Mouse (Mus musculus): ENCODE results near the gene Gm26558. TPM values are rescaled to one million over a fixed set of nuclear protein-coding genes. Genes with fewer than 3 reads are reported as not detected.

Gene Gm26558
- polyA plus RNA-seq, 1 experiment from 2014 or later = 4.8 TPM

- H3K27ac ChIP-seq = 0 out of 2 replicates have a peak overlapping the region, but pooled peaks have one; percentile 42
- H3K4me3 ChIP-seq = no peak overlapping the region
- H3K27me3 ChIP-seq (replicated peaks) = no peaks in the 10 kb centered on the region
- no peak overlapping the region for H3K9ac ChIP-seq
- no peaks in the 10 kb centered on the region for H3K36me3 ChIP-seq
- H3K9me3 ChIP-seq = no peaks in the 10 kb centered on the region
- WGBS = 21% methylated on average over 16 of the region's 16 CpGs
- H3K4me2 ChIP-seq (replicated peaks) = peak overlapping the region; percentile 9; the same call in 1 of the 2 replicates
- H3K4me1 ChIP-seq = peaks cover 15% of the 10 kb centered on the region
- no peak for ATAC-seq (ENCODE audit: low FRiP score, low read depth)
These were observed 18.8 kb downstream of the Gm26558 start for GRCm38 (mm10) chr2:70642971-70643565.

GRCm38 (mm10) chr2:70640968-70641367 is 20.9 kb downstream of the Gm26558 start:
- Histone ChIP-seq H3K36me3 (no peaks in the 10 kb centered on the region), H3K9me3 (no peaks in the 10 kb centered on the region; the same call in 1 of the 2 replicates), H3K4me2 (replicated peaks) (no peak overlapping the region), H3K9ac (no peak overlapping the region), H3K4me1 (peaks cover 15% of the 10 kb centered on the region), H3K4me3 (no peak overlapping the region), H3K27ac (no peak overlapping the region), H3K27me3 (replicated peaks) (no peaks in the 10 kb centered on the region)
- ATAC-seq (ENCODE audit: low FRiP score, low read depth) = no peak

GRCm38 (mm10) chr2:70634028-70634690 is 27.7 kb downstream of the Gm26558 start:
- no peak overlapping the region for H3K9ac ChIP-seq
- ATAC-seq (ENCODE audit: low FRiP score, low read depth) = no peak
- H3K4me2 ChIP-seq (replicated peaks) = no peak overlapping the region
- WGBS = 95% methylated on average over 5 of the region's 5 CpGs
- no peaks in the 10 kb centered on the region for H3K36me3 ChIP-seq
- H3K4me1 ChIP-seq = peaks cover 4% of the 10 kb centered on the region
- H3K9me3 ChIP-seq = no peaks in the 10 kb centered on the region; the same call in 1 of the 2 replicates
- no peaks in the 10 kb centered on the region for H3K27me3 ChIP-seq (replicated peaks)
- no peak overlapping the region for H3K27ac ChIP-seq
- no peak overlapping the region for H3K4me3 ChIP-seq

GRCm38 (mm10) chr2:70632412-70632811 is 29.5 kb downstream of the Gm26558 start:
- peaks cover 5% of the 10 kb centered on the region for H3K4me1 ChIP-seq
- 91% methylated on average over 1 of the region's 1 CpGs for WGBS

GRCm38 (mm10) chr2:70631321-70631720 is 30.6 kb downstream of the Gm26558 start:
- no peak for ATAC-seq (ENCODE audit: low FRiP score, low read depth)
- Histone ChIP-seq H3K36me3 (no peaks in the 10 kb centered on the region), H3K27ac (no peak overlapping the region), H3K27me3 (replicated peaks) (no peaks in the 10 kb centered on the region), H3K4me1 (peaks cover 5% of the 10 kb centered on the region), H3K4me3 (no peak overlapping the region), H3K9ac (no peak overlapping the region), H3K4me2 (replicated peaks) (no peak overlapping the region), H3K9me3 (no peaks in the 10 kb centered on the region)
- 93% methylated on average over 1 of the region's 1 CpGs for WGBS

More at GRCm38 (mm10) chr2:70632412-70632811, 29.5 kb downstream of the Gm26558 start:
- H3K9me3 ChIP-seq = no peaks in the 10 kb centered on the region
- H3K36me3 ChIP-seq = no peaks in the 10 kb centered on the region
- H3K27ac ChIP-seq = no peak overlapping the region
- H3K4me2 ChIP-seq (replicated peaks) = no peak overlapping the region
- no peak overlapping the region for H3K9ac ChIP-seq
- no peak overlapping the region for H3K4me3 ChIP-seq
- H3K27me3 ChIP-seq (replicated peaks) = no peaks in the 10 kb centered on the region
- no peak for ATAC-seq (ENCODE audit: low FRiP score, low read depth)

- no peak for ATAC-seq (ENCODE audit: low FRiP score, low read depth)
These were observed 32.0 kb downstream of the Gm26558 start for GRCm38 (mm10) chr2:70629921-70630320.

GRCm38 (mm10) chr2:70629339-70629761 is 32.6 kb downstream of the Gm26558 start:
- ATAC-seq (ENCODE audit: low FRiP score, low read depth) = peak; percentile 61
- Histone ChIP-seq H3K4me1 (peaks cover 5% of the 10 kb centered on the region), H3K27me3 (replicated peaks) (no peaks in the 10 kb centered on the region), H3K9ac (no peak overlapping the region), H3K4me2 (replicated peaks) (peak overlapping the region; percentile 50), H3K36me3 (no peaks in the 10 kb centered on the region), H3K27ac (no peak overlapping the region), H3K9me3 (no peaks in the 10 kb centered on the region), H3K4me3 (peak overlapping the region; percentile 16; the same call in 1 of the 2 replicates)
- WGBS = 9% methylated on average over 10 of the region's 10 CpGs

More at GRCm38 (mm10) chr2:70629921-70630320, 32.0 kb downstream of the Gm26558 start:
- no peaks in the 10 kb centered on the region for H3K27me3 ChIP-seq (replicated peaks)
- H3K27ac ChIP-seq = no peak overlapping the region
- peak overlapping the region; percentile 50 for H3K4me2 ChIP-seq (replicated peaks)
- H3K4me3 ChIP-seq = no peak overlapping the region
- H3K9ac ChIP-seq = no peak overlapping the region
- 66% methylated on average over 3 of the region's 3 CpGs for WGBS
- no peaks in the 10 kb centered on the region for H3K36me3 ChIP-seq
- peaks cover 5% of the 10 kb centered on the region for H3K4me1 ChIP-seq
- no peaks in the 10 kb centered on the region for H3K9me3 ChIP-seq

- Histone ChIP-seq H3K4me1 (peaks cover 5% of the 10 kb centered on the region), H3K9me3 (no peaks in the 10 kb centered on the region), H3K9ac (no peak overlapping the region), H3K36me3 (no peaks in the 10 kb centered on the region), H3K27me3 (replicated peaks) (no peaks in the 10 kb centered on the region), H3K27ac (no peak overlapping the region), H3K4me2 (replicated peaks) (no peak overlapping the region), H3K4me3 (no peak overlapping the region)
- 90% methylated on average over 12 of the region's 12 CpGs for WGBS
- no peak for ATAC-seq (ENCODE audit: low FRiP score, low read depth)
These were observed 33.5 kb downstream of the Gm26558 start for GRCm38 (mm10) chr2:70628397-70628796.

GRCm38 (mm10) chr2:70625761-70626160 is 36.1 kb downstream of the Gm26558 start:
- H3K4me3 ChIP-seq = no peak overlapping the region
- no peak overlapping the region for H3K27ac ChIP-seq
- H3K36me3 ChIP-seq = no peaks in the 10 kb centered on the region
- no peaks in the 10 kb centered on the region for H3K9me3 ChIP-seq
- H3K9ac ChIP-seq = no peak overlapping the region
- no peak for ATAC-seq (ENCODE audit: low FRiP score, low read depth)
- H3K4me2 ChIP-seq (replicated peaks) = no peak overlapping the region
- peaks cover 5% of the 10 kb centered on the region for H3K4me1 ChIP-seq
- H3K27me3 ChIP-seq (replicated peaks) = no peaks in the 10 kb centered on the region
- WGBS = 69% methylated on average over 7 of the region's 7 CpGs

- Histone ChIP-seq H3K4me1 (no peaks in the 10 kb centered on the region), H3K27me3 (replicated peaks) (no peaks in the 10 kb centered on the region), H3K9me3 (no peaks in the 10 kb centered on the region), H3K9ac (no peak overlapping the region), H3K36me3 (no peaks in the 10 kb centered on the region), H3K4me2 (replicated peaks) (no peak overlapping the region), H3K4me3 (no peak overlapping the region), H3K27ac (no peak overlapping the region)
- no peak for ATAC-seq (ENCODE audit: low FRiP score, low read depth)
- WGBS = 71% methylated on average over 4 of the region's 4 CpGs
These were observed 39.7 kb downstream of the Gm26558 start for GRCm38 (mm10) chr2:70622244-70622643.

- no peak overlapping the region for H3K9ac ChIP-seq
- 22% methylated on average over 6 of the region's 6 CpGs for WGBS
These were observed 41.7 kb downstream of the Gm26558 start for GRCm38 (mm10) chr2:70620225-70620624.

GRCm38 (mm10) chr2:70619232-70619835 is 42.6 kb downstream of the Gm26558 start:
- H3K4me3 ChIP-seq = no peak overlapping the region
- 69% methylated on average over 6 of the region's 6 CpGs for WGBS
- no peaks in the 10 kb centered on the region for H3K4me1 ChIP-seq
- H3K4me2 ChIP-seq (replicated peaks) = no peak overlapping the region
- no peaks in the 10 kb centered on the region for H3K9me3 ChIP-seq
- no peaks in the 10 kb centered on the region for H3K36me3 ChIP-seq
- no peak overlapping the region for H3K27ac ChIP-seq
- H3K27me3 ChIP-seq (replicated peaks) = no peaks in the 10 kb centered on the region
- no peak overlapping the region for H3K9ac ChIP-seq
- no peak for ATAC-seq (ENCODE audit: low FRiP score, low read depth)

More at GRCm38 (mm10) chr2:70620225-70620624, 41.7 kb downstream of the Gm26558 start:
- Histone ChIP-seq H3K4me3 (no peak overlapping the region), H3K27me3 (replicated peaks) (no peaks in the 10 kb centered on the region), H3K9me3 (no peaks in the 10 kb centered on the region), H3K36me3 (no peaks in the 10 kb centered on the region), H3K4me2 (replicated peaks) (no peak overlapping the region), H3K4me1 (no peaks in the 10 kb centered on the region), H3K27ac (no peak overlapping the region)
- no peak for ATAC-seq (ENCODE audit: low FRiP score, low read depth)
